In the genomic region with DNA sequence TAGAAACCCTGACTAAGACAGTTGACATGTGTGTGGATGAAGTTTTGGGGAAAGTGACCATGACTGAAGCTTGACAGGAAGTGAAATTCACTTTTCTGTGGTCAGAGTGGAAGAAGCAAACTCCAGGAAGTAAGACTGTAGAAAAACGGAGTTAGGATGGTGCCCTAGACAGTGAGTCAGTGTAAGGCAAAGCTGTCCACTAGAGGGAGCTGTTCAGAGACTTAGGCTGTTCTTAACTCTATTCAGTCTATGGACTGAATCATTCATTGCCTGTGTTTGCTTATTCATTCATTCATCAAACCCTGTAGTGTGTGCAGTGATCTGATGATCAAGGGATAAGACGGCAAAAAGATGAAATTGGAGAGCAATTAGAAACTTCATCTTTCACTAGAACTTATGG, we compare ENCODE assay signal across 8 mouse cellular contexts.
A peak's percentile ranks its signal among the peaks of the same experiment; 100 is the strongest.
DNase-seq lines count a peak whose midpoint lies in the region; ATAC-seq and TF ChIP-seq lines count a peak whose summit lies in the region.

No protein-coding gene starts in this region.

- POLR2A ChIA-PET in Patski (lab: Charles Lee), result no interaction called here

- ATAC-seq in hindbrain, postnatal 0 days, result 0 out of 2 replicates have a peak, but pooled peaks have one; percentile 45
- ATAC-seq in hindbrain, embryonic 12.5 days (ENCODE audit: low FRiP score), result no peak
- no peak for ATAC-seq in Patski
- no peak for ATAC-seq in embryonic facial prominence, embryonic 14.5 days (ENCODE audit: low read depth)

- H3K27ac ChIP-seq in hindbrain, postnatal 0 days, result no peak overlapping the region
- H3K27ac ChIP-seq in hindbrain, embryonic 12.5 days, result no peak overlapping the region
- H3K27ac ChIP-seq in embryonic facial prominence, embryonic 14.5 days (replicated peaks; ENCODE audit: low read depth, low read length), result no peak overlapping the region

- H3K36me3 ChIP-seq in hindbrain, postnatal 0 days (ENCODE audit: insufficient read depth, low read length), result no peaks in the 10 kb centered on the region
- H3K36me3 ChIP-seq in hindbrain, embryonic 12.5 days, result no peaks in the 10 kb centered on the region
- H3K36me3 ChIP-seq in embryonic facial prominence, embryonic 14.5 days (ENCODE audit: control insufficient read depth, insufficient read depth, low read length), result no peaks in the 10 kb centered on the region

- no peaks in the 10 kb centered on the region for H3K9me3 ChIP-seq in hindbrain, postnatal 0 days (ENCODE audit: low read length)
- no peaks in the 10 kb centered on the region for H3K9me3 ChIP-seq in hindbrain, embryonic 12.5 days (replicated peaks)
- H3K9me3 ChIP-seq in embryonic facial prominence, embryonic 14.5 days (ENCODE audit: control insufficient read depth, low read length), result no peaks in the 10 kb centered on the region

- in situ Hi-C loops in Patski (cut with MboI; ENCODE audit: low pct_unique_long_range_greater_than_20kb), result no loop called here

- H3K9ac ChIP-seq in hindbrain, postnatal 0 days (replicated peaks; ENCODE audit: low read length), result no peak overlapping the region
- H3K9ac ChIP-seq in hindbrain, embryonic 12.5 days, result no peak overlapping the region
- no peak overlapping the region for H3K9ac ChIP-seq in embryonic facial prominence, embryonic 14.5 days (ENCODE audit: low read depth, low read length)

- intact Hi-C loops in left cerebral cortex, postnatal 14 days (cut with DNase I), result no loop called here

- TF ChIP-seq CTCF in hindbrain, postnatal 0 days (IDR thresholded peaks at IDR 0.05; ENCODE audit: low read depth), result peak; percentile 67
- TF ChIP-seq CTCF in Patski (IDR thresholded peaks at IDR 0.05), result peak; percentile 61

- no peaks in the 10 kb centered on the region for H3K27me3 ChIP-seq in hindbrain, postnatal 0 days (ENCODE audit: insufficient read depth, low read length)
- no peaks in the 10 kb centered on the region for H3K27me3 ChIP-seq in hindbrain, embryonic 12.5 days
- no peaks in the 10 kb centered on the region for H3K27me3 ChIP-seq in Patski
- no peaks in the 10 kb centered on the region for H3K27me3 ChIP-seq in embryonic facial prominence, embryonic 14.5 days (replicated peaks; ENCODE audit: control insufficient read depth, insufficient read depth, low read length)

- H3K4me1 ChIP-seq in hindbrain, postnatal 0 days (ENCODE audit: insufficient read depth, low read length), result no peaks in the 10 kb centered on the region
- no peaks in the 10 kb centered on the region for H3K4me1 ChIP-seq in hindbrain, embryonic 12.5 days
- H3K4me1 ChIP-seq in embryonic facial prominence, embryonic 14.5 days (ENCODE audit: control insufficient read depth, insufficient read depth, low read length), result no peaks in the 10 kb centered on the region

- peak; percentile 56 for DNase-seq in hindbrain, postnatal 0 days (ENCODE audit: low spot score)
- DNase-seq in Patski (ENCODE audit: low read depth, low spot score), result no peak
- DNase-seq in embryonic facial prominence, embryonic 14.5 days (ENCODE audit: low spot score), result peak; percentile 21
- peak; percentile 52 to 72 for DNase-seq in left cerebral cortex, postnatal 14 days (ENCODE audit: low spot score in 2 of 2)
- no peak for DNase-seq in c-Kit-positive CD71-positive TER-119-positive erythroid progenitor cells, embryonic 14.5 days (ENCODE audit: low spot score)
- no peak for DNase-seq in testis, postnatal 10 days (ENCODE audit: low spot score)
- no peak for DNase-seq in gastrocnemius, postnatal 25 days

- no peak overlapping the region for H3K4me2 ChIP-seq in hindbrain, postnatal 0 days (ENCODE audit: low read depth, low read length)
- H3K4me2 ChIP-seq in hindbrain, embryonic 12.5 days (replicated peaks), result no peak overlapping the region
- H3K4me2 ChIP-seq in embryonic facial prominence, embryonic 14.5 days (ENCODE audit: low read depth, low read length), result no peak overlapping the region

- WGBS in hindbrain, postnatal 0 days, result 71% methylated on average over 2 of the region's 2 CpGs
- 59% methylated on average over 2 of the region's 2 CpGs for WGBS in hindbrain, embryonic 12.5 days
- WGBS in embryonic facial prominence, embryonic 14.5 days, result 57% methylated on average over 2 of the region's 2 CpGs

- no peak overlapping the region for H3K4me3 ChIP-seq in hindbrain, postnatal 0 days (ENCODE audit: low read length)
- H3K4me3 ChIP-seq in hindbrain, embryonic 12.5 days, result no peak overlapping the region
- H3K4me3 ChIP-seq in embryonic facial prominence, embryonic 14.5 days (ENCODE audit: low read depth, low read length), result no peak overlapping the region

- CTCF ChIA-PET in Patski (lab: Charles Lee), result interaction anchor here (1.1 to 1.3 kb wide), 2 partner anchors 10 to 590 kb away, joined by 3 to 4 read pairs; no protein-coding TSS in a partner anchor

Comparison
In these comparisons a context has a peak if more than half of its experiments do, and no peak if none do; other contexts are left out.
1. DNase-seq: peak in hindbrain, postnatal 0 days (single experiment), embryonic facial prominence, embryonic 14.5 days (single experiment) and left cerebral cortex, postnatal 14 days (2 of 2); none in Patski (single experiment), c-Kit-positive CD71-positive TER-119-positive erythroid progenitor cells, embryonic 14.5 days (single experiment), testis, postnatal 10 days (single experiment) and gastrocnemius, postnatal 25 days (single experiment).